Mouse (Mus musculus) G1E (cell line): ENCODE measurements around the gene Svip. TPM values are rescaled to one million over a fixed set of nuclear protein-coding genes. Genes with fewer than 3 reads are reported as not detected.

Experiments used
- ATAC-seq: 2 replicates; pipeline ENCODE4 v1.8.0; 2016; ENCODE audit warnings: mild to moderate bottlenecking; ENCODE audit not compliant: insufficient number of reproducible peaks, poor library complexity, low FRiP score, severe bottlenecking; ENCODE audit errors: extremely low read depth
- DNase-seq: peaks from one replicate; pipeline ENCODE4 v3.0.0; 2012; ENCODE audit warnings: low spot score
- H3K27me3 ChIP-seq: 2 replicates; pipeline ENCODE4 v1.6.1; 2012; ENCODE audit warnings: mild to moderate bottlenecking, low read length, inconsistent platforms; ENCODE audit not compliant: insufficient read depth
- H3K36me3 ChIP-seq: replicated peaks from 2 replicates; pipeline ENCODE3; 2012; ENCODE audit warnings: mild to moderate bottlenecking, inconsistent platforms
- H3K4me1 ChIP-seq: 2 replicates; pipeline ENCODE4 v1.6.1; 2012; ENCODE audit warnings: low read depth, low read length, inconsistent platforms, mixed read lengths; ENCODE audit not compliant: insufficient read depth
- H3K4me3 ChIP-seq: 2 replicates; pipeline ENCODE4 v1.5.1; 2012; ENCODE audit warnings: low read depth, mild to moderate bottlenecking, inconsistent platforms, low read length, moderate library complexity, mixed read lengths
- H3K9me3 ChIP-seq: replicated peaks from 2 replicates; pipeline ENCODE4 v1.6.1; 2012; ENCODE audit warnings: inconsistent platforms
- CTCF ChIP-seq: IDR thresholded peaks from 2 replicates; pipeline ENCODE4 v1.5.1; 2012; ENCODE audit warnings: low read depth, low read length, inconsistent platforms, mixed read lengths
- GATA1 ChIP-seq: IDR thresholded peaks from 2 replicates; pipeline ENCODE4 v1.6.1; 2012; ENCODE audit warnings: borderline replicate concordance, low read length, inconsistent platforms, mixed read lengths
- GATA2 ChIP-seq: IDR thresholded peaks from 2 replicates; pipeline ENCODE4 v1.6.1; 2012; ENCODE audit warnings: low read depth, low read length, inconsistent platforms, borderline replicate concordance
- POLR2AphosphoS5 ChIP-seq: IDR thresholded peaks from 2 replicates; pipeline ENCODE4 v1.6.1; 2012; ENCODE audit warnings: low read depth, low read length, inconsistent platforms; ENCODE audit not compliant: insufficient replicate concordance
- TAL1 ChIP-seq: conservative IDR thresholded peaks from 2 replicates; pipeline ENCODE4 v1.6.1; 2012; ENCODE audit warnings: low read depth, low read length, inconsistent platforms, mixed read lengths
- polyA plus RNA-seq: library from polyadenylated mRNA; stranded (reverse); fragments of >175 nt; gene quantifications from 2 replicates; pipeline ENCODE4 v1.2.3, GENCODE M21; 2012
- total RNA-seq, 2 experiments: library from RNA; stranded (forward) in 1 of 2; stranded (reverse) in 1 of 2; fragments of 200-1000 nt in 1 of 2; fragments of >200 nt in 1 of 2; fragmentation: Nextera tagmentation in 1 of 2; gene quantifications; 2 replicates each; pipeline ENCODE4 v1.2.3; 2014 to 2017

Svip gene
- total and polyA plus RNA-seq, 3 experiments, result 6.4 to 23.8 (median 19.3) TPM

DNA sequence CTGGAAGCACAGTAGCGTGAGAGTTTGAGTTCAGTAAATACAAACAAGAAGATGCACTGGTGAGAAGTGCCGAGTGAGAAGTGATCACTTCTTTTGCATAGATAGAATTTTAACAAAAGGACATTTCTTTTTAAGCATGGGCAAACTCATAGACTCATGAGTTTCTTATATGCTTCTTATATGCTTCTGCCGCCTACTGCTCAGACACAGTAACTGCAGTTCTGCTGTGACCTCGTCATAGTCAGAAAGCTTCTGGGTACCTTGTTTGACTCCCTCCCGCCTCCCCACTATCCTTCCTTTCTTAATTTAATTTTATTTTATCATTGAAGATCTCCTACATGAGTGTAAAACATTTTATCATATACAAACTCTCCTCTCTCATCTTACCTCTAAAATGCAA, 26.5 kb downstream of the Svip start:
- no peak overlapping the region for H3K4me3 ChIP-seq
- TF ChIP-seq GATA1, result no peak
- peak; percentile 42; the same call in 1 of the 2 replicates for TF ChIP-seq CTCF
- no peak for TF ChIP-seq POLR2AphosphoS5
- no peaks in the 10 kb centered on the region for H3K27me3 ChIP-seq
- DNase-seq, result no peak
- no peaks in the 10 kb centered on the region for H3K9me3 ChIP-seq
- H3K4me1 ChIP-seq, result peaks cover 17% of the 10 kb centered on the region
- peak; percentile 49; the same call in 1 of the 2 replicates for ATAC-seq
- no peaks in the 10 kb centered on the region for H3K36me3 ChIP-seq

DNA sequence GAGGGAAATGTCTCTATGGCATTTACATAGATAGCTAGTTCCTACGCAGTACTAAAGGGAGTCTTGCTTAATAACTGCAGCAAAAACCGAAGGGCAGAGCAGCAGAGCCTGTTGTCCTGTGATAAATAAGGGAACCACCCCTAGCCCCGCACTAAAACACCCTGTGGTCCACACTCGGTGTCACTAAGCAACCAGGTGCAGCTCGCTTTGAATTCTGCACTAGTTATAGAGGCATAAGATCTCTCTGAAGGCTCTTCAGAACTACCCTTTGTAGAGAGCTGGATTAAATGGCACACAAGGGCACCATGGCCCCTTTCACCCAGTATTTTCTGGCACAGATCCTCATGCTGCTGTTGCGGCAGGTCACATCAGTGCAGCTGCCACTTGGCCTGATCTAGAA, 30.6 kb downstream of the Svip start:
- no peak for TF ChIP-seq GATA2
- no peak for TF ChIP-seq POLR2AphosphoS5
- no peak for TF ChIP-seq TAL1
- TF ChIP-seq GATA1, result no peak
- no peaks in the 10 kb centered on the region for H3K36me3 ChIP-seq
- H3K4me3 ChIP-seq, result no peak overlapping the region
- ATAC-seq (no peak), DNase-seq (no peak)
- no peaks in the 10 kb centered on the region for H3K9me3 ChIP-seq
- H3K4me1 ChIP-seq, result peaks cover 3% of the 10 kb centered on the region; the same call in 1 of the 2 replicates
- H3K27me3 ChIP-seq, result peaks cover 2% of the 10 kb centered on the region; the same call in 1 of the 2 replicates

DNA sequence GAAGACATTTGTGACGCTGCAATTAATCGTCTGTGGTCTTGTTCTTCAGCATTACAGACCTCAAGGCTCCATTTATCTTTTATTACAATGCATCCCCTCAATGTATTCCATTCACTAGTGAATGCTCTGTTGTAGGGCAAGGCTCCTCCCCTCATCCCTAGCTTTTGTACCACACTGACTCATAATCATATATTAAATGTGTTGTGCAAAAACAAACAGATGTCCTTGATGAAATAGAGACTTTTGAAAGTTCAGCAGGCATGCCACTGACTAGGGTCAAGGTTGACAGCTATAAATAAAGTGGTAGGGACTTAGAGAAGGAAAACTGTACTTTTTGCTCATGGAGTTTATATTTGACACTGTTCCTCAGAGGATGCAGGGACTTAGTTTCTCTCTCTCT, 32.3 kb downstream of the Svip start:
- Histone ChIP-seq H3K9me3 (no peaks in the 10 kb centered on the region), H3K36me3 (no peaks in the 10 kb centered on the region), H3K27me3 (peaks cover 2% of the 10 kb centered on the region; the same call in 1 of the 2 replicates), H3K4me3 (no peak overlapping the region), H3K4me1 (no peaks in the 10 kb centered on the region)
- no peak for DNase-seq
- ATAC-seq, result no peak
- no peak for TF ChIP-seq TAL1
- no peak for TF ChIP-seq POLR2AphosphoS5
- no peak for TF ChIP-seq GATA1
- no peak for TF ChIP-seq GATA2
- TF ChIP-seq CTCF, result no peak

DNA sequence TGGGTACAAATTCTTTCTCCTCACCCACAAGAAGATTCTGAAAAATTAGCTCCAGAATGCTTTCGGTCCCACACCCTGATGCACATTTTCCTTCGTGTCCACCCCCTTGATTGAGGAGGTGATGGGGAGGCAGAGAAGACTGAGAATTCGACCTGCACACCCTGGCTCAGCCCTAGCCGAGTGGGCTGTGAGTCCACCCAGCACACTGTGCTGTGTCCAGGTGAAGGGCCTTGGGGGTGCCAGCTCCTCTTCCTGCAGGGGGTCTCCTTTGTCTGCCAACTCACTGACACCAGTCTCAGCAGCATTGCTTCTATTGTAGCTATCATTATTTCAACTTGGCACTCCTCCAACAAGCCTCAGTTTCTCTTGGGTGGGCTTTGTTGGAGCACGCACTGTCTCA, 32.7 kb downstream of the Svip start:
- H3K9me3 ChIP-seq, result no peaks in the 10 kb centered on the region
- no peaks in the 10 kb centered on the region for H3K36me3 ChIP-seq
- no peak for TF ChIP-seq GATA2
- no peak for TF ChIP-seq TAL1
- TF ChIP-seq POLR2AphosphoS5, result no peak
- TF ChIP-seq GATA1, result no peak
- TF ChIP-seq CTCF, result no peak
- H3K27me3 ChIP-seq, result peaks cover 2% of the 10 kb centered on the region; the same call in 1 of the 2 replicates
- ATAC-seq (no peak), DNase-seq (no peak)
- H3K4me1 ChIP-seq, result no peaks in the 10 kb centered on the region
- no peak overlapping the region for H3K4me3 ChIP-seq

DNA sequence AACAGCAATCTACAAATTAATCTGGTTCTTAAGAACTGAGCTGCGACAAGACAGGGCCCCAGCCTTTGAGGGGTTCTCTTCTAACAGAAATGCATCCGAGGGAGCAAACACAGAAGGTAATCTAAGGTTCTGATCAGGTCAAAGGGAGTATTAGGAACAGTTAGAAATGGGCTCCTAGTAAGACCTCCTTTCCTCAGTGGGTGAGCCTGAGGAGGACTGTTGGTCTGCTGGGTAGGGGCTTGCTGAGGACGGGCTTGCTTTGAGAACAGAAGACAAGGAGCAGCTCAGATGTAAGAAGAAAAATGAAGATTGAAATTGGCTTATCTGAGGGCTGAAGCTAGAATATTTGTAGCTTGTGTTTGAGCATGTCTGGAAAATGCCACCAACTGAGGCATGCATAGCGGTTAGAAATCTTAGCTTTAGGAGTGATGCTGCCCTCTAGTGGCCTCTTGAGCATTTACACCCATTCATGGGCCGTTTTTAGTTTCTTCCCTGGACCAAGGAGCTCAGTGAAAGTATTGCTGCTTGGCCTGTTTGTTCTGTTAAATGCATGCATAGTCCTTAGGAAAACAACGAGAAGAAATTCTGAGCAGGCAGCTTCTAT, 33.5 kb downstream of the Svip start:
- H3K36me3 ChIP-seq, result no peaks in the 10 kb centered on the region
- H3K27me3 ChIP-seq, result peaks cover 2% of the 10 kb centered on the region; the same call in 1 of the 2 replicates
- no peaks in the 10 kb centered on the region for H3K9me3 ChIP-seq
- peak; percentile 74 for TF ChIP-seq CTCF
- TF ChIP-seq GATA1, result no peak
- ATAC-seq (no peak; the same call in 1 of the 2 replicates), DNase-seq (peak; percentile 18)
- H3K4me3 ChIP-seq, result no peak overlapping the region
- H3K4me1 ChIP-seq, result no peaks in the 10 kb centered on the region

DNA sequence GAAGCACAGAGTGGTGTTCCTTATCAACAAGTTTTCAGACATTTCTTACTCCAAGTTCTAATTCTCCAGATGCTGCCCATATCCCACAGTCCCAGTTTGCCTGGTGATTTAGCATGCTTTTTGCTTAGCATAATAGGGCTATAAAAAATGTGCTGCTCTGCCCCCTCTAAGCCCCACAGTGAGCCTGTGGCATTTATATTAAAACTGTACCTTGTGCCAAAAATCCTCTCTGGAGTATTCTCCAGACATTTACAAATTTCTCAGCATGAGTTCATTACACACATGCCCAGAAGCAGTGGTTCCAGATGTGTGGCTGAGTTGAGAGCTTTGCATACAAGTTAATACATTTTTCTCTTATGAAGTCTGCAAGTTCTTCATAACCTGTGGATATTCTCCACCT, 36.4 kb downstream of the Svip start:
- DNase-seq (no peak), ATAC-seq (no peak)
- Histone ChIP-seq H3K27me3 (peaks cover 2% of the 10 kb centered on the region; the same call in 1 of the 2 replicates), H3K4me1 (no peaks in the 10 kb centered on the region), H3K4me3 (no peak overlapping the region), H3K9me3 (no peaks in the 10 kb centered on the region), H3K36me3 (no peaks in the 10 kb centered on the region)
- TF ChIP-seq TAL1 (no peak), CTCF (no peak), GATA2 (no peak), GATA1 (no peak), POLR2AphosphoS5 (no peak)

DNA sequence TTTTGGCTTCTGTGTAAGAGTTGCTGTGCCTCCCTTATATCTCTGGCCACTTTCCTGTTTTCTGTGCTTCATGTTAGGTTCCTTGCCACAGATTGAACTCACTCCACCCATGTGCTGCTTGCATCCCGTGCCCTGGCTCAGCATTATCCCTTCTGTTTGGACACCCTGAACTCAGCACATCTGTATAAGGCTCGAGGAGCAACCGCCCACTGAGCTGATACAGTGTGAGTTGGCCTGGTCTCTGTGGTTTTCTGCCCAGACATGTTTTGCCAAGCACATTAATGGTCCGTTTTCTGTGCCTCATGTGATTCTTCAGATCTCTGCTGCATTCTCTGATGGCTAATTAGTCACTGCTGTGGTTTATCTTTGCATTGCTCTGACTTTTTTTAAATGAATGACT, 38.2 kb downstream of the Svip start:
- H3K36me3 ChIP-seq, result no peaks in the 10 kb centered on the region
- no peak for TF ChIP-seq GATA2
- no peak for TF ChIP-seq CTCF
- TF ChIP-seq TAL1, result no peak
- TF ChIP-seq GATA1, result no peak
- TF ChIP-seq POLR2AphosphoS5, result no peak
- no peak for DNase-seq
- H3K4me3 ChIP-seq, result no peak overlapping the region
- no peaks in the 10 kb centered on the region for H3K9me3 ChIP-seq
- no peak for ATAC-seq
- H3K27me3 ChIP-seq, result peaks cover 2% of the 10 kb centered on the region; the same call in 1 of the 2 replicates
- H3K4me1 ChIP-seq, result no peaks in the 10 kb centered on the region
